Mouse (Mus musculus): Measurements from ENCODE around the gene Sema5b.
"Not testable (repeated sequence)": the region's sequence is repeated elsewhere in the genome, so short reads cannot be mapped to it uniquely, and the experiment has no call there.

The Sema5b gene

GRCm38 (mm10) chr16:35549354-35549753, 8.4 kb downstream of the Sema5b start:
- in situ Hi-C loops (cut with MboI, MseI) = no loop called here

DNA sequence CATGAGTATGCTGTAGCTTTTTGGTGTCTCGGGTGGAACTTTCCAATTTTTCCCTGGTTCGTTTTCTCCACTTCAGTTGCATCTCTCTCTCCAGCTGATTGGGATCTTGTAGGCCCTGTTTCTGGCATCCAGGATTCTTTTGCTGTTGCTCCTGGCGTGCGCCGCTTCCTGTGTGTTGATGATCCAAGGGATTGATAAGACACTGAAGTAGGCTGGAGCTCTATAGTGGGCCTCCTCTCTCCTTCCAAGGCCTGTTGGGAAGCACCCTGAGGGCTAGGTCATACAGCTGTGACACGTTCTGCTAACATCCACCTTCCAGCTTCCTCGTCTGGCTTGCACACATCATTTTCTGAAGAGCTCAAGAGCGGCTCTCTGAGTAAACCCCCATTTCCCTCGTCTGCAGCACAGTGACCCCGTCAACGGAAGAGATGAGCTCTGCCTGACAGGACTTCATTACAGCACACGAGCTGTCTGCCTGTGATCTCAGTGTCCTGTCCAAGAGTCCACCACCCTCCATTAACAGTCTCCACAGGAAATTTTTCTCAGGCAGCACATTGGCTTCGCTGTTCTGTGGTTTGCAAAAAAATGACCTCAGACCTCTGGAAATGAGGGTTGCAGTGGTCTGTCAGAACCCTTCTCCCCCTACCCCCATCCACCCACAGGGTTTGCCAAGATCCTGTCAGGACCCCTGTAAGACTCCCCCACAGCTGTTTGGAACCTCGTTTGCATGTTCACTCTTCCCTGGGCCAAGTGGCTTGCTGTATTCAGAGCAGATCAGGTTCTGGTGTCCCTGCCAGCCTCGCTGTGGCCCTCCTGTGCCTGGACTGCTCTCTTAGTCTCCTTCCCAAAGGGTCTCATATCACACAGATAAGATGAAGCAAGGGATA, 14.9 kb downstream of the Sema5b start:
- in situ Hi-C loops (cut with MboI, MseI) = no loop called here

GRCm38 (mm10) chr16:35557038-35557437, 16.1 kb downstream of the Sema5b start:
- in situ Hi-C loops (cut with MboI, MseI) = no loop called here

- in situ Hi-C loops (cut with MboI, MseI) = no loop called here
These were observed 20.6 kb downstream of the Sema5b start for GRCm38 (mm10) chr16:35561541-35561940.

DNA sequence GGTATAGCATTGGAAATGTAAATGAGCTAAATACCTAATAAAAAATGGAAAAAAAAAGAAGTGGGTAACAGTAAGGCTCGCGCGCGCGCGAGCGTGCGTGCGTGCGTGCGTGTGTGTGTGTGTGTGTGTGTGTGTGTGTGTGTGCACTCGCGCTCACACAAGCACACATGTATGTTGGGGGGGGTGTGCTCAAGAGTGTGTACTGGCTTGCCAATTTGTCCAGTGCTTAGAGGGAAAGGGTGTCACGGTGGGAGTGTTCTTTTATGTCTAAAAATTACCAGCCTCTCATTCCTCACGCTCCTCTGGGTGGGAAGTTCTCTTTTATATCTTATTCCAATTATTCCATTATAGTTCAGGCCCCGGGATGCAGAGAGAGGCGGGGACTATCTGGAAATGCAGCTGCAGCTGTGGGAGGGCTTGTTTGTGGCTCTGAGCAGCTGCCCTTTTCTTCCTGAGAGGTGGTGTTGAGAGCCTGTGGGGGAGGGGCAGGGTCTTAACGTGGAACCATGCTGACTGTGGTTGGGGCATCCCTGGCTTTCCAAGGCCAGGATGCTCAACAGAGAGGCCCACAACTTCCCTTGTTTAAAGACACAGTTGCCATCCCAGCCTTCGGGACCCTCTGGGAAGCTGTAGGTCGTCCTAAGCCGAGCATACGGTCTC, 23.4 kb downstream of the Sema5b start:
- in situ Hi-C loops (cut with MboI, MseI) = no loop called here

- in situ Hi-C loops (cut with MboI, MseI) = not testable (repeated sequence)
These were observed 24.7 kb downstream of the Sema5b start for GRCm38 (mm10) chr16:35565601-35566000.

DNA sequence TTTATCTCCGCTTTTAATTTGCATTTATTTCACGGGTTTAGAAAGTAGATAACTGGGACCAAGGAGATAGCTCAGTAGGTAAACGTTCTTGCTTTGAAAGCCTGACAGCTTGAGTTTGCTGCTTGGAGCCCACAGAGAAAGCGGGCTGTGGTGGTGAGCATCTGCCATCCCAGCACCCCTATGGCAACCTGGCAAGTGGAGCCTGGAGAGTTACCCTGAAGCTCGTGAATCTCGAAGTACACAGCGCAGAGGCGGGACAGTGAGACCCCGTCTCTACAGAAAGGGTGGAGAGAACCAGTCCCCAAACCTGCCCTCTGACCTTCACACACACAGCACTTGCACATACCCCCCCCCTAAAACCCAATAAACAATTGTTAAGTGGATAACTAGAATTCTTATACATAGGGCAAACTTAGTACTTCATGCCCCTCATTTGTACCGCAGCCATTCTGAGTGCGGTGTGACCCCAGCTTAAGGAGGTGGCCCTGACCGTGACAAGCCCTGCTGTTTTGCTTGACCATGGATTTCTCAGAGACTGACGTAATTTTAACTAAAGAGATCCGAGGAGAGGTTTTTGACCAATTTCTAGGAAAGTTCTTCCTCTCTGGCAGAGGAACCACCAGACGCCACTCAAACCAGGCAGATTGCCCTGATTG, 27.4 kb downstream of the Sema5b start:
- in situ Hi-C loops (cut with MboI, MseI) = no loop called here

GRCm38 (mm10) chr16:35569347-35569746, 28.4 kb downstream of the Sema5b start:
- in situ Hi-C loops (cut with MboI, MseI) = no loop called here

- in situ Hi-C loops (cut with MboI, MseI) = no loop called here
These were observed 28.8 kb downstream of the Sema5b start for GRCm38 (mm10) chr16:35569758-35570157.

DNA sequence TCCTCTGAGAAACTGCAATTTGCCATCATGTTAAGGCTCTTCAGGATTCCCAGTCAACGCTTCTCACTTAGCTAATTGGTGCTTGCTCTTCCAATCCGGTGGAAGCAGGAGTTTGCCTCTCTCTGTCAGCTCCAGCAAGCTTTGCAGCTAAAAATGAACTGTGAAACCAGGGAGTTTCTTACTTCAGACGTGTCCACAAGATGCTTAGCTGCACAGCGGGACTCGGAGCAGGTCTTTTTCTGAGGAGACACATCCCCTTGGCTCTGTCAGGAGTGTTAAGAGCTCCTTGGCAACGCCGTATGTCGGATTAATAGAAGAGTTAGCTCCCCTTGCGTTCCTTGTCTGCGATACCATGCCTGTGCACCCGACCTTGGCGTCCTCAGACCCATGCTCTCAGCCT, 29.7 kb downstream of the Sema5b start:
- in situ Hi-C loops (cut with MboI, MseI) = no loop called here

DNA sequence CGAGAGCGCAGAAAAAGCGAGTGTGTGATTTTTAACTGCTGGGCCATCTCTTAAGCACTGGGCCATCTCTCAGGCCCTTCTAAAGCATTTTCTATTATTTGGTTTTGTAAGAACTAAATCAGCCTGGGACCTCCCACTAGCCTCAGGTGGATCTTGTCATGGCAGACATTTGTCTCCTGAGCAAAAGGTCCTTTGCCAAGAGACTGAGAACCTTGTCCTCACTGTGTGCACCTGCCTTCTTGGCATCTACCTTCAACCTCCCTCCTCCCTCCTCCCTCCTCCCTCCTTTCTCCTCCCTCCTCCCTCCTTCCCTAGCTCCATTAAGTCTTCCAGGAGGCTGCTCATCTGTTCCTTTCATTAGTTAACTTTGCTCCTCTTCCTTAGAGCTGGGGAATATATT, 32.6 kb downstream of the Sema5b start:
- in situ Hi-C loops (cut with MboI, MseI) = no loop called here

- in situ Hi-C loops (cut with MboI, MseI) = no loop called here
These were observed 36.4 kb downstream of the Sema5b start for GRCm38 (mm10) chr16:35577181-35577941.

DNA sequence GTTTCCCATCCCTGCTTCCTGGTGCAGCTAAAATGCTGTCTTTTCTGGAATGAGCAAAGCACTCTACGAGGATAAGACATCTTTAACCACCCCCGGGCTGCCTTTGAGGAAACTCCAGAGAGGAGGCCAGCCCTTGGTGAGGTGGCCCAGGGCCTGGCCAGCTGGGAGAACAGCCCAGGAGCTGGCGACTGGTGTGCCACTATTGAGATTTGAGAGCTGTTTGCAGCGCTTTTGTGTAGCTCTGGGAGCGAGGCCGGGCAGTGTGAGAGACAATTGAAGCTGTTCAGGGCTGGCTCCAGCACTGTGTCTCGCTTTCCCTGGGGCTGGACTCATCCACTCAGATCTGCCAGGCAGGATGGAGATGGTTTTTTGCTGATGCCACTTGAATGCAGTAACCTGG, 40.4 kb downstream of the Sema5b start:
- in situ Hi-C loops (cut with MboI, MseI) = no loop called here

GRCm38 (mm10) chr16:35583551-35584080, 42.7 kb downstream of the Sema5b start:
- in situ Hi-C loops (cut with MboI, MseI) = no loop called here

- in situ Hi-C loops (cut with MboI, MseI) = no loop called here
These were observed 44.3 kb downstream of the Sema5b start for GRCm38 (mm10) chr16:35585126-35585694.

DNA sequence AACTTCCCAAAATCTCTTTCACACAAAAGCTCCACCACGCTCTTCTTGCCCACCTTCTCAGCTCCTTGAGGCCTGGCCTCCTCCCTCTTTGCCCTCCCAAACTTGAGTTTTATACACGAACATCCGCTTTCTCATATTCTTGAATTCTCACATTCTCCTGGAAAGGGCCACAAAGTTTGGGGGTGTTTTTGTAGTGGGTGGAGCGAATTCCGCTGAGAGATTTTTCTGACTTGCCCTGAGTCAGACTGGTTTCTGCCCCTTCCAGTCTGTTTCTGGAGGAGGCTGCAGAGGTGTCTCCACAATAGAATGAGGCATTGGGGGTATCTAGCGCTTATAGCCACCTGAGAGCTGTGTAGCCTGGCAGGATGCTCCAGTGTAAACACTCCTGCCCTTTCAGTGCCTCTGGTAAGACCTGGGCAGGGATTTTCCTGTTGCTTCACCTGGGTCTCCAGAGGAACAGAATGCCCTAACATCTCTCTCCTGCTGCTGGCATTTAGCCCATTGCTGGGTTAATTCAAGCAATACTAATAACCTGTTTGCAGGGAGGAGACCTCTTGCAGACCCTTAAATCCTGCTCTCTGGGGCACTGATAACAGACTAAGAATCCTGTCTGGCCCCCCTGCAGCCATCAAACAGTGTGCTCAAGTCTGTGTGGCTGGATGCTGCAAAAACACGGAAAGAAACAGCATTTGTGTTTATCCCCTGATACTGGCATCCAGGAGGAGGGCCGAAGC, 46.3 kb downstream of the Sema5b start:
- in situ Hi-C loops (cut with MboI, MseI) = no loop called here

DNA sequence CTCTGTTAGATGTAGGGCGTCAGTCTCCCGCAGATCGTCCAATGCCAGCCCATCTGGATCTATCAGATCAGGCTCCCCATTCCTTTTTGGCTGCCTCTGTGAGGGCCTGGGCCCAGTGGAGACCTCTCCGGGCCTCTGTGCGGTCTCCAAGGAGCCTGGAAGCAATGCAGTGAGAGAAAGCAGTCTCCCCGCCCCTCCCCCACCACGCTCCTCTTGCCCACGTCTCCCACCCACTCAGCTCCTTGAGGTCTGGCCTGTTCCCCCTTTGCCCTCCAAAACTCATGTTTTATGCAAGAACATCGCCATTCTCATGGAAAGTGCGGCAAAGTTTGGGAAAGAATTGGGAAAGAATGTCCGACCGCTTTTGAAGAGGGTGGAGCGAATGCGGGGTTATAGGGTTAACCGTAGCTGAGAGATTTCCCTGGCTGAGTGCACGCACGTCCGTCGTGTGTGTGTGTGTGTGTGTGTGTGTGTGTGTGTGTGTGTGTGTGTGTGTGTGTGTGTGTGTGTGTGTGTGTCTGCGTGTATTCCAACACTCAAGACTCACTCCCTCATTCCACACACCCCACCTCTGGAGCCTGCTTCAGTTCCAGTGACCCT, 47.0 kb downstream of the Sema5b start:
- in situ Hi-C loops (cut with MboI, MseI) = no loop called here

DNA sequence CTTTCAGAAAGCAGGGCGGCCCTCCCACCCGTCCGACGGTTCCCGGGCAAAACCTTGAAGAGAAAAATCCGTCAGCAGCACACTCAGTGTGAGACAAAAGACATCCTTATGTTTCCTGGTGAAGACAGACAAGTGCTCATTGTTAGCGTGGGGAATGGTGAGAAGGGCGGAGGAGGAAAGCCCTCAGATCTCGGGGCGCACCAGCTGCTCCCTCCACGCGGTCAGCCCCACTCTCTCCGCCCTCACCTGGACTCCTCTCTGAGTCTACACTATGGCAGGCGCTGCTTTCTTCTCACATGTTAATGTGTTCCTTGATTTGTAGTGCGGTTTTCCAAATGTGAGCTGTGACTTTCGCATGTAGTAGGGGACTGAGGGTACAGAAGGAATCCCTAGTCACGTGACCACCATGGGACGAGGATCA, 47.8 kb downstream of the Sema5b start:
- in situ Hi-C loops (cut with MboI, MseI) = no loop called here

DNA sequence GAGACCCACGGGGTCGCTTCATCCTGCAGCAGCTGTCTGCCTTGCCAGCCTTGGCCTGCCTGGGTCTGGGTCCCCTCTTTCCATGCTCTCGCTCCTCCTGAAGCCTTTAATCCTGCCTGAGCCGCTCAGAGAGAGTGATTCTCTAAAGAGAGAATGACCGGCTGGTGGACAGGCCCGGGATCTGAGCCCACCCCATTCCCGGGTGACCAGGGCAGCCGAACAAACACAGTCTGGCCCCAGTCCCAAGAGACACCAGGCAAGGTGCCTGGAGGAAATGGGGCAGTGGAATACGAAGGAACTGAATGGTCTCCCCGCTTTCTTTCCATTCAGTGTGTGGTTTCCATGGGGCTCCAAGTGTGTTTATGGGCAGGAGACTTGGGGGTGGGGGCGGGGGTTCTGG, 50.8 kb downstream of the Sema5b start:
- in situ Hi-C loops (cut with MboI, MseI) = no loop called here

All from regulatory T cell (primary cell).